Mouse (Mus musculus) midbrain, embryonic 15.5 days (tissue): ENCODE results near the gene Matk. TPM values are rescaled to one million over a fixed set of nuclear protein-coding genes. Genes with fewer than 3 reads are reported as not detected.

Experiments
- ATAC-seq: fragments of 200-750 bp; cut with Nextera tagmentation; replicated peaks from 2 replicates; pipeline ENCODE4 v1.8.0; 2017; ENCODE audit warnings: moderate TSS enrichment
- H3K27ac ChIP-seq: fragments of 300-500 bp; sonication (generic); 2 replicates; pipeline ENCODE4 v1.5.1; 2015; ENCODE audit warnings: mild to moderate bottlenecking, inconsistent platforms
- H3K27me3 ChIP-seq: fragments of 300-500 bp; sonication (generic); replicated peaks from 2 replicates; pipeline ENCODE4 v1.6.1; 2015; ENCODE audit warnings: inconsistent platforms
- H3K36me3 ChIP-seq: fragments of 300-500 bp; sonication (generic); replicated peaks from 2 replicates; pipeline ENCODE4 v1.6.1; 2015; ENCODE audit warnings: inconsistent platforms
- H3K4me1 ChIP-seq: fragments of 300-500 bp; sonication (generic); 2 replicates; pipeline ENCODE4 v1.6.1; 2015; ENCODE audit warnings: inconsistent platforms
- H3K4me2 ChIP-seq: fragments of 300-500 bp; sonication (generic); 2 replicates; pipeline ENCODE4 v1.6.1; 2015; ENCODE audit warnings: inconsistent platforms, mild to moderate bottlenecking, moderate library complexity
- H3K4me3 ChIP-seq: fragments of 300-500 bp; sonication (generic); 2 replicates; pipeline ENCODE4 v1.5.1; 2015; ENCODE audit warnings: mild to moderate bottlenecking, inconsistent platforms
- H3K9ac ChIP-seq: fragments of 300-500 bp; sonication (generic); 2 replicates; pipeline ENCODE4 v1.6.1; 2015; ENCODE audit warnings: mild to moderate bottlenecking, inconsistent platforms
- H3K9me3 ChIP-seq: fragments of 300-500 bp; sonication (generic); 2 replicates; pipeline ENCODE4 v1.6.1; 2016; ENCODE audit warnings: inconsistent platforms
- WGBS: fragments of 180-500 bp; shearing (Covaris S2); methylation state at CpG from one replicate; pipeline ENCODE4 v1.1.7; 2015; ENCODE audit warnings: mixed read lengths; 5-methylcytosine and 5-hydroxymethylcytosine counted together
- polyA plus RNA-seq: library from polyadenylated mRNA; unstranded; fragments of >200 nt; fragmentation: Nextera tagmentation; extraction: Ambion mirVana; gene quantifications from 2 replicates; pipeline ENCODE4 v1.2.1, GENCODE M21; 2015

Gene Matk
- polyA plus RNA-seq, 1 experiment from 2014 or later = 40.1 TPM

DNA sequence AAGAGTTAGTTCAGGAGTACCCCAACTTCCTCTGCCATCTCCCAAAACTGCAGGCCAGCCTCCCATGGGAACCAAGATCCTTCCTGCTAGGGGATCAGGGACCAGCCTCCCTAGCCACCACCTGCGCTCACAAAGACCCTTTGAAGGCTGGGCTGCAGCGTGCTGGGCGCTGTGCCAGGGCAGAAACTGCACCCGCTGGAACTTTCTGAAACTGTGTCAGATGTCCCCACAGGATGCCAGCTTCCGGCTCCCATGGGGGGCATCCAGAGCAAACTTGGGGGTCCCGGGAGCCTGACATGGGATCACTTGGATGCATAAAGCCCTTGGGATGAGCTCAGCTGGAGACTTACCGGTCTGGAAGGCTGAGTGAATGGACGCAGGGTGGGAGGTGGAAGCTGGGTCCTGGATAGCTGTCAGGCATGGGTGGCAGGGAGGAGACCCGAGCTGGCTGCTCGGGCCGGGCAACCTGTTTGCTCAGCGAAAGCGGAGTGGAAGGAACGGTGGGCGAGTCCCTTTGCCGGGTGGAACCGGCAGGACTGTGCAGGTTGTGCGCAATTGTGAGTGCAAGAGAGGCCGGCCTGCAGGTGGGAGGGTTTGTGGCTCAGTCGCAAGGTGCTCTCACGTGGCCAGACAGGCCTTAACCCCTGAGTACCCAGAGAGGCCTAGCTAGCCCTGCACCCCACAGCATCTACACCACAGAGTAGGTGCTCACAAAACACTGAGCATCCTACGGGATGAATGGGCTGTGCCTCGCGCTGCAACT lies 38.1 kb downstream of the Matk start:
- 15% methylated on average over 24 of the region's 24 CpGs for WGBS
- H3K36me3 ChIP-seq = no peaks in the 10 kb centered on the region

DNA sequence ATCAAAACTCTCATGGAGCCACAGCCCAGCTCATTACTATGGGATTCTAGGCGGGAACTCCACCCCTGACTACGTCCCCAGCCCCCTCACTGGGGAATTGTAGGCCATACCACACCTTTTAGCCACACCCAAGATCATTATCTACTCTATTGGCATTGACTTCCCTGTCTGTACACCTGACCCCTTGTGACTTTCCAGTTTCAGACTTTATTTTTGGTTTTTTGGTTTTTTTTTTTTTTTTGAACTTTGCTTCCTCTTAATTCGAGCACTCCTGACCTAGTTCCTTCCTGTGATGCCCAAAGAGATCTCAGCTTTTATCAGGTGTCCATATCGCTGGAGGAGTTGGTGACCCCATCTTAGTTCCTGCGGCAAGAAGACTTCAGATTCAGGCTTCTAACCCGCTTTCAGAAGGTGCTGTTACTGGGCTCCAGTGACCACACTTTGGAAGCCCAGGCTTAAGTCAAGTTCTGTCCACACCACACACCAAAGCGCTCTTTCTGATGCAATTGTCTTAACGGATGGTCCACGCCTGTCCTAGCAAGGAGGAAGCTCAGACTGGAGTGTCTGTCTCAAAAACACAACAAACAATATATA lies 38.9 kb downstream of the Matk start, which contains the start of gene Tjp3:
TSS of gene Tjp3 (minus strand) at position 71 of the 594 bp plus-strand sequence.
- WGBS = 77% methylated on average over 9 of the region's 9 CpGs
- no peak for ATAC-seq
- no peaks in the 10 kb centered on the region for H3K36me3 ChIP-seq
- H3K27ac ChIP-seq = no peak within 1 kb of the TSS
- peak within 1 kb of the TSS; percentile 70; the same call in 1 of the 2 replicates for H3K4me2 ChIP-seq
- no peak within 1 kb of the TSS for H3K9ac ChIP-seq
- peak within 1 kb of the TSS; percentile 80 for H3K4me3 ChIP-seq
- H3K4me1 ChIP-seq = peaks cover 31% of the 10 kb centered on the region
- H3K27me3 ChIP-seq = no peaks in the 10 kb centered on the region
- no peaks in the 10 kb centered on the region for H3K9me3 ChIP-seq

More for the DNA sequence above, 38.1 kb downstream of the Matk start:
- no peak for ATAC-seq
- H3K4me2 ChIP-seq = peak overlapping the region; percentile 1; the same call in 1 of the 2 replicates
- no peaks in the 10 kb centered on the region for H3K27me3 ChIP-seq
- peaks cover 29% of the 10 kb centered on the region for H3K4me1 ChIP-seq
- H3K4me3 ChIP-seq = 0 out of 2 replicates have a peak overlapping the region, but pooled peaks have one; percentile 1
- no peaks in the 10 kb centered on the region for H3K9me3 ChIP-seq
- no peak overlapping the region for H3K9ac ChIP-seq
- H3K27ac ChIP-seq = no peak overlapping the region

DNA sequence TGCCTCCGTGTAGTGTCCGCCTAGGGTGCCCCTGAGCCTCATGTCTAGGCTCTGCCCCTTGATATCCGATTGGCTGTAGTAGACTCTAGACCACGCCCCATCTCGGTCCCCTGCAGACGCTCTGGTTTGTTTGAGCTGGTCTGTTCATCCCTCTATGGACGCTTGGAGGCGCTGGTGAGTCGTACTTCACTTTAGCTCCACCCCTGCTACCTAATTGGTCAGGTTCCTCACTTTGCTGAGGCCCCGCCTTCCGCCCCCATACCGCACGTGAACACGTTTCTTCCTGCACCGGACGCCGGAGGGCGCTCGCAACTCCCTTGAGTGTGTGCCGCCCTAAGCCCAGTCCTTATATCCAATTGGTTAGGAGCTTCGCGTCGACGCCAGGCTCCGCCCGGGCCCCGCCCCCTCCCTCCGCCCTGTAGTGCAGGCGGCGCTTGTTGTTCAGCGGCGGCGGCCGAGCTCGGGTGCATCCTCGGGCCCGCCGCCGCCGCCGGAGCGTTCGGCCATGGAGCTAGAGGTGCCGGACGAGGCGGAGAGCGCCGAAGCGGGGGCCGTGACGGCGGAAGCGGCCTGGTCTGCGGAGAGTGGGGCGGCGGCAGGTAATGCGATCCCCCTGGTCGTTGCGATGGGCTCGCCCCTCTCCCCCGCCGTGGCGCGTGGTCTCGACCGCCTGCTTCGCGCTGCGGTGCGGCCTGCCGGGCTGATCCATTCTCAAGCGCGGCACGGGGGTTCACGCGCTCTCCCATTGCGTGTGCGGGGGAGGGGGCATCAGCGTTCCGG lies 40.0 kb downstream of the Matk start, which contains the start of gene Pip5k1c:
TSS of gene Pip5k1c (plus strand) at position 410 of the 780 bp plus-strand sequence.
- H3K9me3 ChIP-seq = no peaks in the 10 kb centered on the region
- peak within 1 kb of the TSS; percentile 84 for H3K9ac ChIP-seq
- peak; percentile 96 for ATAC-seq
- peak within 1 kb of the TSS; percentile 70 for H3K4me2 ChIP-seq
- under 1% methylated on average over 70 of the region's 80 CpGs for WGBS
- peak within 1 kb of the TSS; percentile 88 for H3K27ac ChIP-seq
- no peaks in the 10 kb centered on the region for H3K27me3 ChIP-seq
- H3K4me3 ChIP-seq = peak within 1 kb of the TSS; percentile 80
- no peaks in the 10 kb centered on the region for H3K36me3 ChIP-seq
- H3K4me1 ChIP-seq = peaks cover 35% of the 10 kb centered on the region

DNA sequence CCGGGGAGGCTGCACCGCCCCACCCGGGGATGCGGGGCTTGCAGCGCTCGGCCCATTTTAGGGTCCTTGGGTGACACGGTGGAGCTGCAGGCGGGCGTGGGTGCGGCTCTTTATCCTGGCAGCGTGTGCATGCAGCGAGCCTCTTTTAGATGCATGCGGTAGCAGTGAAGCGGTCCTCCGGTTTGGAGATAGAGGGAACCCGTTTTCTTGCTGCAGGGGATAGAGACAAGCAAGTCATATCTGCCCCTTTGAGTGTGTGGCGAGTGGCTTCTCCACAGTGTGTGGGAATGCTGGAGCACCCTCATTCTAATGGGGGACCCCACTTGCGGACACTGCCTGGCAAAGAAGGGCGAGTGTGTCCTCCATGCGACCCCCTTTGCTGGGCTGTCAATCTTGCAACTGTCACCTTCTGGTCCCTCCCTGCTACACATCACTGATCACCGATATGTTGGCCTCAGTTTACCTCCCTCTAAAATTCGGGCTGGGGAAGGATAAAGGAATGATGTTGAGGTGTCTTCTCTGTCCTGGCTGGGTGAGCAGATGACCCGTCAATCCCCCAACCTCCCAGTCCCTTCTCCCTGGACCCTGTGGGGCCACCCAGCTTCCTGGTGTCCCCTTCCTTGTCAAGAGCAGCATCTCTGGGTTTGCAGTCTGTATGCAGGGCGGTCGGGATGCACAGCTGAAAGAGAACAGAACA lies 40.7 kb downstream of the Matk start:
- no peak for ATAC-seq
- Histone ChIP-seq H3K36me3 (no peaks in the 10 kb centered on the region), H3K27ac (peak overlapping the region; percentile 88), H3K9ac (peak overlapping the region; percentile 84), H3K9me3 (no peaks in the 10 kb centered on the region), H3K4me2 (peak overlapping the region; percentile 70), H3K4me1 (peaks cover 35% of the 10 kb centered on the region), H3K27me3 (no peaks in the 10 kb centered on the region), H3K4me3 (peak overlapping the region; percentile 80)
- WGBS = 3% methylated on average over 25 of the region's 25 CpGs

DNA sequence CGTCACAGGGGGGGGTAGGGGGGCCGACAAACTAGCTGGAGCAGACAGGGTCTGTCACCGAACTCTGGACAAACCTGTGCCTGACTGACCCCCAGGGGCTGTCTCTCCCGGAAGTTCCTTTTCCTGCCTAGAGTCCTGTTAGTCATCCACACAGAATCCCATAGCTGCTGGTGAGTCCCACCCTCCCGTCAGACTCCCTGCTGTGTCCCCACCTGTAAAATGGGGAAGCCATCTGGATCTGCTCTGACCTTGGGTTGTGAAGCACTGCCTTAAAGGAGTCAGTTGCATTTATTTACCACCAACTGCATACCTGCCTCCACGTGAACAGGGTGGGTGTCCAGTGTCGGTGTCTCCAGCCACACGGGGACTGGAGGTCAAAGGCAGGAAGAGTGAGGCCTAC lies 41.7 kb downstream of the Matk start:
- no peaks in the 10 kb centered on the region for H3K36me3 ChIP-seq
- peak overlapping the region; percentile 70 for H3K4me2 ChIP-seq
- H3K27me3 ChIP-seq = no peaks in the 10 kb centered on the region
- 57% methylated on average over 8 of the region's 8 CpGs for WGBS
- H3K9me3 ChIP-seq = no peaks in the 10 kb centered on the region
- no peak overlapping the region for H3K27ac ChIP-seq
- ATAC-seq = no peak
- peak overlapping the region; percentile 84; the same call in 1 of the 2 replicates for H3K9ac ChIP-seq
- peaks cover 33% of the 10 kb centered on the region for H3K4me1 ChIP-seq
- peak overlapping the region; percentile 80 for H3K4me3 ChIP-seq

DNA sequence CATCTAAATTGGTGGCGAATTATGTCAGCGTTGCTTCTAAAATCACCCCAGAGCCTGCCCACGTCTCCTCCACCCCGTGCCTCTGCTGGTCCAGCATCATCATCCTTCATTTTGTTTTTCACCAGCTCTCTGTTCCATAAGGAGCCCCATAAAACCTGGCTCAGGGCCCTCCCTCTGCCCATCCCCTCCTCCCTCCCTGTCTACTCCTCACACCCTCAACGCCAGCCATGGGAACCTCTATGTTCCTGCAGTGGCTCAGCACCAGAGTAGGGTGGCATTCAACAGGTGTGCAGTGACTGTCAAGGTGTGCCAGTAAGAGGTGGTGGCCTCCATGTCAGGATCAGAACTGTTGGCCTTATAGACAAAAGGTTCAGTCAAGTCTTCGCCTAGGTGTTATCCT lies 42.5 kb downstream of the Matk start:
- WGBS = 91% methylated on average over 6 of the region's 6 CpGs
- ATAC-seq = no peak
- Histone ChIP-seq H3K9ac (no peak overlapping the region), H3K4me2 (peak overlapping the region; percentile 70; the same call in 1 of the 2 replicates), H3K27me3 (no peaks in the 10 kb centered on the region), H3K27ac (no peak overlapping the region), H3K4me3 (no peak overlapping the region), H3K4me1 (peaks cover 32% of the 10 kb centered on the region), H3K36me3 (no peaks in the 10 kb centered on the region), H3K9me3 (no peaks in the 10 kb centered on the region)

DNA sequence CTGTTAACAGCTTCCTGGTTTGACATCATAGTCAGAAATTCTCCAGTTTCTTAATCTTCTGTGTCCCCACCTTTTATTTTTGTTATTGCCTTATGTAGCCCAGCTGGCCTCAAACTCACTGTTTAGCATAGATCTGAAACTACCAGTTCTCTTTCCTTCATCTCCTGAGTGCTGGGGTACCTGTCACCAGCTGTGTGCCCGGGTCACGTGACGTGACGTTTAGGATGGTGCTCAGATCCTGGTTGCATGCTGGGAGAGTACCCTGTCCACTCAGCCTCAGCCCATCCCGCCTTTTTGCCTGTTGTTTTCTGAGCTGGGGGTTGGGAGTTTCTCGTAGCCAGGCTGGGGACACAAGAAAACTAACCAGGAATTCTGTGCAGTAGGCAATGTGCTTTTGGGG lies 44.5 kb downstream of the Matk start:
- Histone ChIP-seq H3K9ac (no peak overlapping the region), H3K4me2 (no peak overlapping the region), H3K9me3 (no peaks in the 10 kb centered on the region), H3K27me3 (no peaks in the 10 kb centered on the region), H3K4me3 (no peak overlapping the region), H3K4me1 (peaks cover 44% of the 10 kb centered on the region), H3K36me3 (no peaks in the 10 kb centered on the region), H3K27ac (no peak overlapping the region)
- ATAC-seq = no peak
- 87% methylated on average over 6 of the region's 6 CpGs for WGBS

DNA sequence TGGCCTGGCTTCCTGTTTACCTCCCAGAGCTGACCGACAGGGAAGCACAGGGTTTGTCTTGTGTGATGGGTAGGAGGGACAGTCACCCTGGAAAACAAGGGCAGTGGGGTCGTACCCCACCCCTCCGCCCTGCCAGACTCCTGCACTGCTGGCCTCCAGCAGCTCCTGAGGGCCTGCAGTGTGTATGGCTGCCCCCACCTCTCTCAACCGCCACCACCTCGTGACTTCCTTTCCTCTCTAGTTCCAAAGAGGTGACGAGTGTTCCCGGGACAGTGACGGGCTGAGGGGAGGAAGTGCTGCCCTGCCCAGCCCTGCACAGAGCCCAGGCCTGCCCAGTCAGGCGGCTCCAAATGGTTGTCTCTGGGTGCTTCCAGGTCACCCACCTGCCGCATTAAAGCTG lies 45.1 kb downstream of the Matk start:
- no peaks in the 10 kb centered on the region for H3K36me3 ChIP-seq
- no peak overlapping the region for H3K27ac ChIP-seq
- no peak overlapping the region for H3K4me2 ChIP-seq
- peaks cover 47% of the 10 kb centered on the region for H3K4me1 ChIP-seq
- H3K4me3 ChIP-seq = no peak overlapping the region
- 65% methylated on average over 10 of the region's 10 CpGs for WGBS
- H3K9ac ChIP-seq = no peak overlapping the region
- H3K27me3 ChIP-seq = no peaks in the 10 kb centered on the region
- H3K9me3 ChIP-seq = no peaks in the 10 kb centered on the region
- no peak for ATAC-seq

DNA sequence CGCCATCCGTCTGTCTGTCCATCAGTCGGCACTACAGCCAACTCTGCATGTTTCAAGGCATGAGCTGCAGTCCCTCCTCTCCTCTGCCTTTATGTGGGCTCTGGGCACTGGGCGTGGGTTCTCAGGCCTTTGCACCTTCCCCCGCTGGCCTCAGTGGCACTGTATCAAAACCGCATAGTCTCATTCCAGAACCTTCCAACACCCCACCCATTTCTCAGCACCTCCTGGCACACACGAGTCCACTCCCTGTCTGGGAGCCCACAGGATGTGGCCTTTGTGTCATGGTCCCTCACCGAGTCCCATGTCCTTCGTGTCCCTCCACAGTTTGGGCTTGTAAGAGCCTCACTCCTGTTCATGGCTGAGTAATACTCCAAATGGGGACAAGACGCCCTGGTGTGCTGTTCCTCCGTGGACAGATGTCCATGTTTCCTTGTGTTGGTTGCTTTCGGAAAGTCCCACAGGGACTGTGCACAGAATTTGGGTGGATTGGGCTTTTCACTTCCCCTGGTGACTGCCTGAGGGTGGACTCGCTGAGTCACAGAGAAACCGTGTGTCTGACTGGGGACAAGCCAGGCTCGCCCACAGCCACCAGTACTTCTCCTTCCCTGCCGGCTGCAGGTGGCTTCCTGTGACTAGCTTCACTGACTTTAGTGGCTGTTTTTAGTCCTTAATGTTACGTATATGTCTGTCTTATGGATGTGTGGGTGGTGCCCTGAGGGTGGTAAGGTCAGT lies 45.8 kb downstream of the Matk start:
- H3K4me2 ChIP-seq = no peak overlapping the region
- no peak overlapping the region for H3K4me3 ChIP-seq
- no peaks in the 10 kb centered on the region for H3K36me3 ChIP-seq
- ATAC-seq = no peak
- H3K4me1 ChIP-seq = peaks cover 47% of the 10 kb centered on the region
- H3K27ac ChIP-seq = no peak overlapping the region
- H3K9me3 ChIP-seq = no peaks in the 10 kb centered on the region
- H3K27me3 ChIP-seq = no peaks in the 10 kb centered on the region
- WGBS = 94% methylated on average over 17 of the region's 17 CpGs
- H3K9ac ChIP-seq = no peak overlapping the region

DNA sequence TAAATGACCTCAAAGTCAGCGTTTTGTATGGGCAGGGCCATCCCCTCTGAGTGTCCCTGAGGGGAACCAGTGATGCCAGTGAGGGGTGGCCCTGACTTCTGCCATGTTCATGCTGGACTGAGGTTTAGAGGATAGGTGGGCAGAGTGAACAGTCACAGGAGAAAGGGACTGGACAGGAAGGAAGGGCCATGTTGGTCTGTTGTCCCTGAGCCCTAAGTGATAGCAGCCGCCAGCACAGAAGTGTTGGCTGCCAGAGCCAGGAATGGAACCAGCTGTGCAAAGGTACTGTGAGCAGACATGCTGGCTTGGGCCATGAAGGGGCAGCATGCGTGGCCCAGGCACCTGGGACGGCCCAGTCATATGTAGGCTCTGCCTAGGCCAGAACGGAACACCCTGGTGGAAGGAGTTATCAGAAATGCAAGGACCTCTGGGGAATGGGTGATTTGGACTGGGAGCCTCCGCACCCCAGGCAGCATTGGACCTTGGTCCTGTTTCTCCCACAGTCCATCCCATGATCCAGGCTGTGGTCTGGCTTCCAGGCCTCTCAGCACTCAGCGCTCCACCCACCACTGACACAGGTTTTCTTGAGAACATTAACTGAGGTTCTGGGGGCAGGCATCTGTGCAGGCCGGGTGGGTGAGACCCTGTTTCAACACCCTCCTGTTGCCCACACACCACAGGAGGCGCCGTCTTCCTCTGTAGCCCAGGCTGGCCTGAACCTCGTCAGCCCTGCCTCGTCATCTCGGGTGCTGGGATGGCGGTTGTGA lies 47.0 kb downstream of the Matk start:
- Histone ChIP-seq H3K36me3 (no peaks in the 10 kb centered on the region), H3K4me3 (no peak overlapping the region), H3K9me3 (no peaks in the 10 kb centered on the region), H3K4me1 (peaks cover 35% of the 10 kb centered on the region), H3K4me2 (no peak overlapping the region), H3K27ac (no peak overlapping the region), H3K9ac (no peak overlapping the region), H3K27me3 (no peaks in the 10 kb centered on the region)
- 93% methylated on average over 14 of the region's 14 CpGs for WGBS
- no peak for ATAC-seq
